Mouse (Mus musculus) embryo, embryonic 10 days (tissue): ENCODE measurements around the gene Rhou.
A peak's percentile ranks its signal among the peaks of the same experiment; 100 is the strongest.

Experiments used
- DNase-seq: peaks from one replicate; pipeline ENCODE4 v3.0.0-alpha.2; 2015; ENCODE audit warnings: low spot score

Rhou gene

DNA sequence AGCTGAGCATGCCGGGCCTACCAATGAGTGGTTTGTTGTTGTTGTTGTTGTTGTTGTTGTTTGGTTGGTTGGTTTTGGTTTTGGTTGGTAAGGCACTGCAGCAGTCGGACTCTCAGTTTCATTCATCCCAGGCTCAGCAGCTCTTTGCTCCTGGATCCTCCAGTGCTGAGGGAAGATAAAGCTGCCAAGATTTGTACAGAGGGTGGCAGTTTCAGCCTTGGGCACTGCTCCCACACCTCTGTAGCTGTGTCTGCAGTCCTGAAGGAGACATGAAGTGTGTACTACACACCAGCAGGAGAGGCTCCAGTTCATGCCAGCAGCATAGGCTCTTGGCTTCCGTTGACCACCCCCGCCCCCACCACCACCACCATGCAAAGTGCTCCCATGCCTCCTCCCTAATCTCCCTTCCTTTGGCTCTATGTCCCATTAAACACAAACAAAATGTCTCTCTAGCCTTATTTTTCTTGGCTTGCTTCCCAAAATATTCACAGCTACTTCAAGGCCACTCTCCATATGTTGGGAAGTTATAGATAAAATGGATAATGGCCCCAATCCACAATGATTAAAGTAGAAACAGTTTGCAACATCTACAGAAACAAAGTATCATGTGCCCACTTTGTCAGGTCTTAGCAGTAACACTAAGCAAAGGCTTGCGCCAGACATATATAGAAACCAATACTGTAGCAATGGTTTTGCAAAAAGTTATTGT lies 2.2 kb upstream of the Rhou start:
- no peak for DNase-seq

DNA sequence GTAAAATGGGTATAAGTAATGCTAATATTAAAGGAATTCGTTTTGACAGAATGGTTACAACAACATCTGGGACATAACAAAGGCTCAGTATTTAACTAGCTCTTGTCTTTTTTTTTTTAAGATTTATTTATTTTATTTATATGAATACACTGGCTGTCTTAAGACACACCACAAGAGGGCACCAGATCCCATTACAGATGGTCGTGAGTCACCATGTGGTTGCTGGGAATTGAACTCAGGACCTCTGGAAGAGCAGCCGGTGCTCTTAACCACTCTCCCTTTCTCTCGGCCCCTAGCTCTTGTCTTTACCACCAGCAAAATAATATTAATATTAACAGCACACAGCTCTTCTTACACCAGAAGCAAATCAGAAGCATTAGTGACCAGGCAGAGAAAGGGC lies 1.1 kb upstream of the Rhou start:
- no peak for DNase-seq

DNA sequence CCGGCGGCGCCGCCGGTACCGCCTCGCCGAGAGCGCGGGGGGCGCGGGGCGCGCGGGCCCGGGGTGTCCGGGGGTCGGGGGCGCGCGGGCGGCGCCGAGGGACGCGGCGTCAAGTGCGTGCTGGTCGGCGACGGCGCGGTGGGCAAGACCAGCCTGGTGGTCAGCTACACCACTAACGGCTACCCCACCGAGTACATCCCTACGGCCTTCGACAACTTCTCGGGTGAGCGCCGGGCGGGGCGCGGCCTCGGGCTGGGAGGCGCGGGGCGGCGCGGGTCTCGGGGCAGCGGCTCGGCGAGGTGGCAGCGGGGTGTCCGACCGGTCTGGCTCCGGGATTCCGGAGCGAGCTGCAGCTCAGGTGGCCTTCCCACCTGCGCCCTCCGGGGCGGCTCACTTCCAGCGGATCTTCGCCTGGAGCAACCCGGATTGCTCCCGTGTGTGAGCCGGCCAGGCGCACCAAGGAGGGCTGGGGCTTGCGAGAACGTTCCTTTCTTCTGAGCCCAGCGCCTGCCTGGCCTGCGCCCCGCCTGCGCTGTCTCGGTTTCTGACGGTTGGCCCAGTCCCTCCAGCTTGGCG lies 353 bp downstream of the Rhou start:
- peak; percentile 75 for DNase-seq

DNA sequence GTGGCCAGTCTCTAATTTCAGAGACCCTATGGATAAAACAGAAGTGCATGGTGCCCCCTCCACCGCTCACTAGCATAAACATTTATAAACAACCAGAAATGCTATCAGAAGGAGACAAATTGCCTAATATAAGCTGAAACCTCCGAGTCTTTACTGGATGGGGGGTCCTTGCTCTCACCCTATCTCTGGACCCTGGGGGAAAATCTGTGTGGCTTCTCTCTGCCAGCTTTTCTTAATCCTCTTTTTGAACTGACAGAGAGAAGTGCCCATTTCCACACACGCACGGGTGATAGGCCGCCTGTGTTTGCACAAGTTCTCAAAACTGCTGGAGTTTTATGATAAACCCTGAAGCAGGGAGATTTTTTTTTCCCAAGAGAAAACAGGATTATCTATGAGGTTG lies 1.0 kb downstream of the Rhou start:
- DNase-seq: no peak

DNA sequence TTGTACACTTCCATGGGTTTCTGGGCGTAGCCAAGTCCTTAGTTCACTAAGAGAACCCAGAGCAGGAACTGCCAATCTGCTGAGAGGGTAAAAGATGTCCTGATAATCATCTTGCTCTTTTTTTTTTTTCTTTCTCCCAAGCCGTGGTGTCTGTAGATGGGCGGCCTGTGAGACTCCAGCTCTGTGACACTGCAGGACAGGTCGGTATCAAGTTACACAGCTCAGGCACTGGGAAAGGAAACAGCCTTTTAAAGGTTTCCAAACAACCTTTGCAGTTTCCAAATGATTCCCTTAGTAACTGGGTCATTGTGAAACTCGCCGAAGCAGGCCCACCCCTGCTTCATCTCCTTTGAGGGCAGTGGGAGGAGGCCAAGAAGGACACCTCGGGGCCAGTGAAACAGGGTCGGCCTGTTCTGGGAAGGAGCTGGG lies 1.6 kb downstream of the Rhou start:
- DNase-seq: peak; percentile 77

GRCm38 (mm10) chr8:123657826-123658225 lies 4.1 kb downstream of the Rhou start:
- no peak for DNase-seq

- no peak for DNase-seq
Measured at GRCm38 (mm10) chr8:123659469-123660057, 5.8 kb downstream of the Rhou start.

DNA sequence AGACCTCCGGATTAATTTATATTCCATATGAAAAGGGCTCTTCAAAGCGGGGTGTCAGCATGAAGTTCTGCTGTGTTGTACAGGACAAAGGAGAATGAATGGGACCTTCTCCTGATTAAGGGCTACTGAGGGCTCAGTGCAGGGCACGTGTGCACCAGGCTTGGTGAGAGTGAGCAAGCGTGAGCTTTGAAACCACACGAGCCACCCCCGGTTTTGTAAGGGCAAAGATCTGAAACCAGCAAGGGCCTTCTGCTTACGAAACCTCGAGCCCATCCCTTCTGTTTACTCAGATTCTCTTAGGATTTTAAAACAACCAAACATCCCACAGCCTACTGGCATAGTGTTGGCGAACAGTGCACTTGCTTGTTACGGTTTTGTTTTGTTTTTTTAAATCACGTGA lies 7.8 kb downstream of the Rhou start:
- no peak for DNase-seq

DNA sequence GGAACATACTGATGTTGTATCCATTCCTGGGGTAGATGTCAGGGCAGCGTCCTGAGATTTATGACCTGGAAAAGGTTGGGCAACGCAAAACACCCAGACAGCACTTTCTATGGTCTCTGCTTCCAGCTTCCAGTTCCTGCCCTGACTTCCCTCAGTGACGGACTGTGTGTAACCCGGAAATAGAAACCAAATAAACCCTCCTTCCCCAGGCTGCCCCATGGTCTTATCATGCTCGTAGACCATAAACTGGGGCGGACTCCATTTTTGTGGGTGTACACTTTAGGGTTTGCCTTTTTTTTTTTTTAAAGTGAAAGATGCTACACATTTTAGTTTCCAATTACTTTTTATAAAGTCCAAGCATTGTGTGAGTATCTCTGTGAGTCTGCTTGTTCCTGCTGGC lies 11.9 kb downstream of the Rhou start:
- DNase-seq: no peak

- no peak for DNase-seq
Measured at GRCm38 (mm10) chr8:123666832-123667231, 13.1 kb downstream of the Rhou start.

DNA sequence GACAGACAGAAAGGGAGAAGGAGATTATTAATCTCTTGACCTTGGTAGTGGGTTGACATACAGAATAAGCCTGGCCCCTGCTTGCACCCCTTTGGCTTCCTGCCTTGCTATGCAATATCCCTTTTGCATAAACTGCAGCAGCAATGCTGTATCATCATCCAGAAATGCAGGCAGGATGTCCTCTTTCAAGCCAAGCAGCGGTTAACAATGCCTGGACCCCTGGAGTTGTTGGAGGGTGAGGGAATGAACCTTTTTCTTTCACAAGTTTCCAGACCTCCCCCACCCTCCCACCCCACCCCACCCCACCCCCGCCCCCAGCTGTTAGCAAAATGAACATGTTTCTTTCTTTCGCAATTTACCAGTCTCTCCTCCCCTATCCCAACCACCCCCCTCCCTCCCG lies 15.0 kb downstream of the Rhou start:
- DNase-seq: no peak

GRCm38 (mm10) chr8:123670766-123671165 lies 17.0 kb downstream of the Rhou start:
- no peak for DNase-seq

DNA sequence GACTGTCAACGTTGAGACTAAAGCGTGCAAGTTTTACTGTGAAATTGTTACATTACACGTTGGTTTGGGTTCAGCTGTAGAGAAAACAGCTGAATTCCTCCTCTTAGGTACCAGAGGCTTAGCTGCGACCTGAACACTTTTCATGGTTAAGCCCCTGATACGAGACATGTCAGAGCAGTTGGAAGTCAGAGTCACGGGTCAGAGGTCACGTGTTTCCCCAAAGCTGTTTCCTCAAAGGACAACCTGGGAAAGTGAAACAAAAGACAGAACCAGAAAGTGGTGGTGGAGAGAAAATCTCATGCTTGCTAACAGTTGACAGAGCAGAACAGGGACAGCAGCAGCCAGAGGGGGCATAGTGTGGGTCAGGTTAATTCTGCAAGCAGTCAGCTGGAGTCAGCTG lies 17.7 kb downstream of the Rhou start:
- DNase-seq: no peak

DNA sequence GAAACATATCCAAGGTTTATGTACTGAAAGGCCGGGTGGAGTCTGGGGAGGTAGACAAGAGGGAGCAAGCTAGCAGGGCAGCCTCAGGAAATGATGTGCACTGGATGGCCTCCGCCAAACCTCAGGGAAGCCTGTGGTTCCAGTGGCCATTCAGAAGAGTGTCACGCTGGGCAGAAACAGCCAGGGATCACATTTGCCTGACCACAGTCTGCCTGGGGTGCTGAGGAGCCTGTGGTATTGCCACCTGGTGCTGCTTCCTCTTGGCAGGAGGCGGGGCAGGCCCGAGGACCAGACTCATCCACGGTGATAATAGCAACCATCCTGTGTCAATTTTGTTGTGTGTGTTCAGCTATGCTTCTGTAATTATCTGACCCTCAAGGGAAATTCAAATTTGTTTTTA lies 18.9 kb downstream of the Rhou start:
- no peak for DNase-seq

DNA sequence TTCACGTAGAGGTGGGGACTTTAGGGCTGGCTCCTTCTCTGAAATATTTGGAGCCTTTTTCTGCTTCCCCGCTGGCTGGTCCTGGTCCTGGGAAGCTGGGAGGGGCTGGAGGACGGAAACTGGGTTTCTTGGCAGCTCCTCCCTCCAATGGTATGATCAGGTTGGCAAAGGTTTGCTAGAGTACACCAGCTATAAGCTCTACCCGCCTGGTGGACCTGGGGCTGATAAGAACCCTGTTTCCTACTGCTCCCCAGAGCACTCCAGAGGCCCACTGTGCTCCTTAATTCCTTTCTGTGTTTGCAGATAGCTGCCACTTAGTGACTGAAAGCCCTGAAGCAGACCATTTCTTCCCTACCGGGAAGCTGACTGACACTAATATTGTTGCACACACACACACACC lies 21.9 kb downstream of the Rhou start:
- DNase-seq: no peak

- DNase-seq: no peak
Measured at GRCm38 (mm10) chr8:123678390-123678789, 24.7 kb downstream of the Rhou start.

GRCm38 (mm10) chr8:123682073-123682761 lies 28.5 kb downstream of the Rhou start:
- peak; percentile 88 for DNase-seq

DNA sequence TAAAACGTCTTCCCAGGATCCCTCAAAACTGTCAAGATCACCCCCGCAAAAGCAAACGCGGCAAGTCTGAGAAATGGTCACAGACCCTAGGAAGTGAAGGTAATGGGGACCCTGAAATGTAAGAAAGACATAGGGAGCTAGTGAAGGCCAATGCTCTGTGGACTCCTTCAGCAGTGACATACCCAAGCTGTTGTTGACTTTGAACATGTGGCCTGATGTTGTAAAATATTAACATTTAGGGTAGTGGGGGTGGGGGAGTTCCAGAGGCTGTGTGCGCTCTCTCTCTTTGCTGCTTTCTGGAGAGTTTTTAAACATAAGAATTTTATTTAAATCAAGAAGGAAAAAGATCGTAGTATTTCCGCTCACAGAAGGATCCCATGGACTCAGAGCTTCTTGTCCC lies 29.6 kb downstream of the Rhou start:
- DNase-seq: no peak

DNA sequence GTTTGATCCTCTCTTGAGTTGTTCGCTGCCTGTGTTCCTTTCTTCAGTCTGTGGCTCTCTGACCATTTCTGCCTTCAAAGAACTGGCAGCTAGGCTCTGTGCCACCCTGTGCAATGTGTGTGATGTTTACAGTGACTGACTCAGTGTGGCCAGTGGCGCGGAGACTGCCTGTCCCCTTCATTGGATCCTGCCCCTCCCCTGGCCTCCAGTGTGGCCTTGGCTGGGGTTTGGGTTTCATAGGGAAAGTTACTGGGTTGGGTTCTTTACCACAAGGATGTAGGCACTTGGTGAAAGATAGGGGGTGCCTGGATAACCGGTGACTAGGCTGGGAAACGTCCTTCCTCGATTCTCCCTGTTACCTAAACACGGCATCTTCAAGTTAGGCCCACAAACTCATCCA lies 31.1 kb downstream of the Rhou start:
- DNase-seq: no peak

- DNase-seq: no peak
Measured at GRCm38 (mm10) chr8:123685477-123685876, 31.7 kb downstream of the Rhou start.

DNA sequence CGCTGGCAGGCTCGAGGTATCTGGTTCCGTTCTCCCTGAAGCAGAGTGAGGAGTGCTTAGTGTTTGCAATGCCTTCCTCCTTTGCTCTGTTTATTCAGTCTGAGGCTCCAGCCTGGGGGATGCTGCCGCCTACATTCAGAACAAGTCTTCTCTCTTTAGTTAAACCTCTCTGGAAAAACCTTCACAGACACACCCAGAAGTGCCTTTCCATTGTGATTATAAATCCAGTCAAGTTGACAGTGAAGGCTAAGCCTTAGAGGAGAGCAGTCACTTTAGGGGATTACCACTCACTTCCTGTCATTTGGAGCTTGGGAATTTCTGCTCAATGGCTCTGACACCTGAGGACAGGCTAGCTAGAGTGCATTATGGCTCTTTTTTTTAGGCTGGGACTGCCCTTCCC lies 34.1 kb downstream of the Rhou start:
- DNase-seq: no peak

DNA sequence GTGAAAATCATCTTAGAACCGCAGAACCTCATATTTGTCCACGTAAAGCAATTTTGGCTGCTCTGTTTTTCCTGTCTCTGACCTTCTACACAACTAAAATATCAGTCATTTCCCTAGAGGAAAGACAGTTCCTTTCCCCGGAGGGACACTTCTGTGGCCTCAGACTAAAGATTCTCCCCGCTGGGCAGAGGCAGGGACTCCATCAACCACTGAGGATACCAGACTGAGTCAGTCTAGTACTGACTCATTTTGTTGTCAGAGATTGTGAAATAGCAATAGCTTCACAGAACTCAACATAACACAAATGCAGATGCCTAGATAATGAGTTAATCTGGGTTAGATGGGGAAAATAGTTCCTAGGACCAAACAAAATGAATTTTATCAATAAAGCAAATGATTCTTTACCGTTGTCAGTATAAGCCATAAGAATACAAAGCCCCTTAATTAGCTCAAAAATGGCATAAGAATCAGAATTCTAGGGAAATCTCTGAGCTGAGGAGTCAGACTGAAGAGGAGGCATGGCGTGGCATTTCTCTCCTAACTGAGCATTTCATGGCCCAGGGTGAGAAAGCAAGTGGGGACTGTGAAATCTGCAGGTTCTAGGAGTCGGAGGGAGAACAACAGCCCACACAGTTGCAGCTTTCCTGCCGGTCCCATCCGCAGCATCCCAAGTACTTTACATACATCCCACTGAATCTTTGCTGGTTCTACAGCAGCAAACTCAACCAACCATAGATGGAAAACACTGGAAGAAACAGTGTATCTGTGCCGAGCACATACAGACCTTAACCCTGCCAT lies 38.6 kb downstream of the Rhou start:
- DNase-seq: no peak
